Mouse (Mus musculus): Measurements from ENCODE around the gene Fli1.

Gene Fli1

GRCm38 (mm10) chr9:32542212-32543039 is at the start of gene Fli1:
Fli1 (minus strand) TSS chr9:32542861.
- DNase-seq (ENCODE audit: low read depth, low spot score): no peak

DNA sequence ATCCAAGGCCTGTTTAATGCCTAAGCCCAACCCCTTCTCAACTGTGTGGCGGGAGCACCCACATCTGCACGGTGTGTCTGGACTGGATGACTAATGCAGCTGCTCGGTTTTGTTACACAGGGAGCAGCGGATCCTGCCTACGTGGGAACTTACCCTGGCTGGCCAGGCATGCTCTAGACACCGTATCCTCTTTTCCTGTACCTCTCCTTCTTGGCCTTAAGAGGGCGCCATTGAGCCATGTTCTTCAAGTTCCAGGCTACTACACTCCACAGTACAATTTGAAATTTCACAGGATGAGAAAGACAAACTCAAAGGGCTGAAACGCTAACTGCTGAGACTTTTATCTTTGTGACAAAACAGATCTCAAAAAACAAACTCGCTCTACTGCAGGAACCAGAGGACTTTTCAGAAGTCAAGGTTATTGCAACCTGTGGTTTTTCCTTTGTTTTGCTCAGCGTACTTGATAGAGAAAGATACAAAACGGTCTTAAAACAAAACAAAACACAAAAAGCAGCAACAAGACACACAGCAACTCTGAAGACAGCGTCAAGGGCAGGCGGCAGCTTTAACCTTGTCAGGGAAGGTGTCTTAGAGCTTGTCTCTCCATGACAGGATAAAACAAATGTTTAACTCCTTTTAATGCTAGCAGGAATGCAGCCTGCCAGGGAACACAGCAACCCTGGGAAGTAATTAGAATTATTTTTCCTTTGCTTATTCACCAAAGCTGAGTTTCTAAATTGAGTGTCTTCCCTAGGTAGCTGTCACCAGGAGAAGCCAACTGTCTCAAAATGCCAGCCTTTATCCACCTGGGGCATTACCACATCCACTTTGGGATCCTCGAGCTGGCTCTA is 49.3 kb upstream of the Fli1 start:
- peak; percentile 92 for DNase-seq (ENCODE audit: low read depth, low spot score)

GRCm38 (mm10) chr9:32590571-32590970 is 47.9 kb upstream of the Fli1 start:
- no peak for DNase-seq (ENCODE audit: low read depth, low spot score)

DNA sequence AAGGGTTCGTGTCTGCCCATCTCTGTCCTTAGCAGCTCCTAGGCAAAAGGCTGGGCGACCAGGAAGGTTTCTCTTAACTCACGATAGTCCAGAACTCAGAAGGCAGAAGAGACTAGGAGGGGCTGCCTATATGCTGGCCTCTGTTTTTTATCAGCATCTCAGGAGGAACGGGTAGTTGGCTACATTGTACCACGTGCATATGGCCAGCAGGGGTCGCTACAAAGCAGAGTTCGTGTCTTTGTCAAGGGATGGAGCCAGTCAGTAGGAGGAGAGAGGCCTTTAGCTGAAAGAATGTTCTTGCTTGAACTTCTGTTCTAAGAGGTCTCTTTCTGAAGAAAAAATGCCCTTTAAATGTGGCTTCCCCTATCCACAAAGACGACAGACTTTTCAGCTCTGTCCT is 47.2 kb upstream of the Fli1 start:
- peak; percentile 80 for DNase-seq (ENCODE audit: low read depth, low spot score)

DNA sequence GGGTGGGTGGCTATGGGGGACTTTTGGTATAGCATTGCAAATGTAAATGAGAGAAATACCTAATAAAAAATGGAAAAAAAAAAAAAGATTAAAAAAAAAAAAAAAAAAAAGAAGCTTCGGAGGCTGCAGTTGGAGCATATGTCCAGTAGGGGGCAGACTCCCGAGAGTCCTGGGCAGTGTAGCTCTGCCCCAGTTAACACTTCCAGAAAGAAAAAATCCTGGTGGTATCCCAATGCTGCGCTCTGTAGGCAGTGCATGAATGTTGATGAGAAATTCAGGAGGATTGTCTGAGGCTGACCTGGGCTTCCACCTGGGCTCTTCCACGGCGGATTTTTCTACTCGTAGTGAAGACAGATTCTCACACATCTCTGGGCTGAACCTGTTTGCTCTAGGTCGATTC is 42.7 kb upstream of the Fli1 start:
- DNase-seq (ENCODE audit: low read depth, low spot score): no peak

DNA sequence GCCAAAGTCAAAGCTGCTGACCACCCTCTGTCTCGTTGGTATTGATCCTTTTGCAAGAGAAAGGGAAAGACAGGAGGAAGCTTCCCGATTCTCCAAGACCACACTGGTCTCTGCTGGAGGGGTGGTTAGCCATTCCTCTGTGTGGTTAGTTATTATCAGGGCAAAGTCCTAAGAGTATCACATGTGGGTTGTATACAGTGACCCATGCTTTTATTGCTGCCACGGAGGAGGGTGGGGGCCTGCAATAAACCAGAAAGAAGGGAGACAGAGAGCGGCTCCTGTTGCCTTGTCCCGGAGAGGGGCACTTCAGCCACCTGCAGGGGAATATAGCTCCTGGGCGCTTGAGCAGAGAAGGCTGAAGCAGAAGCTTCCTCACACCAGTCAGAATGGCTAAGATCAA is 41.2 kb upstream of the Fli1 start:
- no peak for DNase-seq (ENCODE audit: low read depth, low spot score)

- DNase-seq (ENCODE audit: low read depth, low spot score): no peak
These were observed 39.4 kb upstream of the Fli1 start for GRCm38 (mm10) chr9:32581851-32582573.

DNA sequence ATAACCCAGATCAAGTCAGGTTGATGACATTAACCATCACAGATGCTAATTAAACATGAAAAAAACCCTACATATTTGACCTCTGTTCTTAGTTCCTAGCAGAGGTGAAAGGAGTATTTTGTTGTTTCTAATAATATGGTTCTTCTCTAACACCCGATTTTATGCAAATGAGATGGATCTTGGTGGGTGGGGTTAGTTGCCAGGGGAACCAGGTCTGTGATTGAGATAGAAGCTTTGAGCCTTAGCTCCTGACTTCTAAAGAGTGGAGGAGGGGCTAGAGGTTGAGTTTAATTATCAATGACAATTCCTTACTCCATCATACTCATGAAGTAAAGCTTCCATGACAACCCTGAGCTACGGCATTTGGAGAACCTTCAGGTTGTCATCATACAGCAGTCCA is 35.8 kb upstream of the Fli1 start:
- DNase-seq (ENCODE audit: low read depth, low spot score): no peak

DNA sequence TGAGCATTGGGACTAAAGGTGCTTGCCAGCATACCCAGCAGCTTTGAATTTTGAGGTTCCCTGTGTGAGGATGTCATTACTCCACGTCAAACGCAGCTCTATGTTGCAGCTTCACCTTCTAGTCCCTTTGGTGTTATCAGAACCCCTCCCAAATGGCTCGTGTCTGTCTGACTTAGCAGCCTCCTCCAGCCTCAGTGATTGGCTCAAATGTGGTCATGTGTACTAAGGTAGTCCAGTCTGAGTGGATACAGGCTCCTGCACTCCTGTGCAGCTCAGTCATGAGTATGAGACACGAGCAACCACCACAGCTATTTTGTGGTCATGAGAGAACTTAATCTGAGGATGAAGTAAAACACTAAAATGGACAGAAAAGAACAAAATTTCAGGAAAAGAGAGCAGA is 31.0 kb upstream of the Fli1 start:
- DNase-seq (ENCODE audit: low read depth, low spot score): no peak

DNA sequence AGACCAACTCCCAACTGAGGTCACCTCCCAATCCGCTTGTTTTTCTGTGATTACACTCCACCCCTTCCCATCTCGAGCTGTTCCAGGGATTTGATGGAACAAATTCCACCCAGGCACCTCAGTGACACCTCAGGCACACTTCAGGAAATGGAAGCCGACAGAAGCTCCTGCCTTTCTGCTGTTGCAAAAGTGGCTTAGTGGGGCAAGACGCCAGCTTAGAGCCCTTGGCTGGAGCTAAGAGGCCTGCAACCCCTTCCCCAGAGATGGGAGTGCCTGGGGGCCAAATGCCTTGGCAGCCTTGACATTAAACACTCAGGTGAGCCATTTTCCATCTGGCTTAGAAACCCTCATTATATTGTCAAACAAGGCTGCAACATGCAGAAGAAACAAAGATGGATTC is 29.0 kb upstream of the Fli1 start:
- DNase-seq (ENCODE audit: low read depth, low spot score): no peak

GRCm38 (mm10) chr9:32570547-32570946 is 27.9 kb upstream of the Fli1 start:
- DNase-seq (ENCODE audit: low read depth, low spot score): no peak

DNA sequence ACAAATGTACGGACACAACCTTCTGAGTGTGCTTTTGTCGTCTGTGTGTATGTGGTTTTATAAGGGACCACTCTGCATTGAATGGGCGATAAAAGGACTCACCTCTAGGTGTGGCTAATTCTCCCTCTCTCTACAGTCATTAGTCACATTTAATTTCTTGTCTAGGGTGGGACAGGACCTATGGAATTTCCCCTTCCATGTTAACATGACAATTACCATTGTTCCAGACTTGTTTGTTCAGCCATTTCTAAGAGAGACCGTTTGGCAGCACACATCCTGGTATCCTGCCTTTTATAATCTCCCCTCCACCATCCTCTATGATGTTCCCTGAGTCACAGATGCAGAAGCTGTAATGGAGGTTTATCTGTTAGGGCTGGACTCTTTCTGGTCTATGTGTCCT is 26.6 kb upstream of the Fli1 start:
- no peak for DNase-seq (ENCODE audit: low read depth, low spot score)

DNA sequence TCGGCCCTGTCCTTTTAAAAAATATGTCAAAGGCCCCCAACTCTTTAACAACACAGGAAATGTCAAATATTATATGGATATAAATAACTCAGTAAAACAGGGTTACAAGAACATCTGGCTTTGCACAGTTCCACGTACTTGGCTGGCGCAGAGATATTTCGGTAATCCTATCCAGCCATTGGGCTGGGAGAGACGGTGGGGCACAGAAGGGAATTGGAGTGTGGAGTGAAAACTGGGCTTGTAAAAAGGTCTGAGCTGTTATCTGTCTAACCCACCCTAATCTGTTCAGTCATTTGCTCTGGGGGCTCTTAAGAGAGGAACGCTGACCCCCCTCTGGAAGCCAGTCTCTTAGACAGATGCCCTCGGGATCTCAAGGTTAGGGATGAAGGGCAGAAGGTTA is 24.9 kb upstream of the Fli1 start:
- no peak for DNase-seq (ENCODE audit: low read depth, low spot score)

GRCm38 (mm10) chr9:32565309-32565708 is 22.6 kb upstream of the Fli1 start:
- DNase-seq (ENCODE audit: low read depth, low spot score): no peak

DNA sequence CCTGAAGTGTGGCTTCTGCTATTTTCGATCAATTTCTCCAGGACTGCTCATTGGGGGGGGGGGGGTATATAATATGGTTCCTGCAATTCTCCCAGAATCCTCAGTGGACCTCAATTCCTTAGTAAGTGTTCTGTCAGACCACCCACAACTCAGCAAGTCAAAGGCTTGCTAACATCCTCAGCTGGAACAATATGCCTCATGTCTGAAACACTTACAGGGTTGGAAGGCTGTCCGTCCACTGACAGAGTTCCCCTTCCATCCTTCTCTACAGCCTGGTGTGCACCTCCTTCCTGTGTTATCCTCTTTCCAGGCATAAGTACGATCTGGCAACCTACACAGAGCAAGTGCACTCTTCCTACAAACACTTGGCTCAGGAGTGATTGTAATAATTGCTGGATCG is 20.2 kb upstream of the Fli1 start:
- no peak for DNase-seq (ENCODE audit: low read depth, low spot score)

GRCm38 (mm10) chr9:32562409-32562808 is 19.7 kb upstream of the Fli1 start:
- peak; percentile 39 for DNase-seq (ENCODE audit: low read depth, low spot score)

DNA sequence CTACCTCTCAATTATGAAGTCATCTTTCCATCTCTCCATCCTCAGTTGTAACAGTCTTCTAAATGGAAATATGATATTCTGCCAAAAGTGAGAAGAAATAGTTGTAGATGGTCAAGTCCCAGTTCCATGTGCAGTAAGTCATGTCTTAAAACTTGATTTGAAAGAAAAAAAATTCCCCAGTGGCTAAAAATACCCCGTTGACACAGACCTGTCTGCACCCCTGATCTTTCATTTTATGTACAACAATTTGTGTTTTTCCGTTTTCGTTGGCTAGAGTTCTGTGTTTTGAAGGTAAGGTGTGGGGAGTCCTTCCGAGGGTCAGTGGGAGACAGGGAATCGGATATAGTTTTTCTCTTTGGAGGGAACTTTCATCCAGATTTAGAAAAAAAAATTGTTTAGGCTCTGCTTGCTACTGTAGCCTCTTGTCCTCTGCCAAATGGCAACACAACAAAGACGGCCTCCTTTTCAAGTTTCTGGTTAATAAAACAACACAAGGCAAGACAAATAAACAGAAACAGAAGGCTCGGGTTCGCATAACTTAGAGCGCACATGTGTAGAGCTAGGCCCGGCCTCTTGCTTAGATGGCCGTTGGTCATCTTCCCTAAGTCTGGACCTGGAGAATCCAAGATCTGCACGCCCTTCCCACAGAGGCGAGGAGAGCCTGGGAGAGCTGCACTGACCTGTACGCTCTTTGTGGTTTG is 18.7 kb upstream of the Fli1 start:
- no peak for DNase-seq (ENCODE audit: low read depth, low spot score)

- no peak for DNase-seq (ENCODE audit: low read depth, low spot score)
These were observed 17.2 kb upstream of the Fli1 start for GRCm38 (mm10) chr9:32559859-32560258.

DNA sequence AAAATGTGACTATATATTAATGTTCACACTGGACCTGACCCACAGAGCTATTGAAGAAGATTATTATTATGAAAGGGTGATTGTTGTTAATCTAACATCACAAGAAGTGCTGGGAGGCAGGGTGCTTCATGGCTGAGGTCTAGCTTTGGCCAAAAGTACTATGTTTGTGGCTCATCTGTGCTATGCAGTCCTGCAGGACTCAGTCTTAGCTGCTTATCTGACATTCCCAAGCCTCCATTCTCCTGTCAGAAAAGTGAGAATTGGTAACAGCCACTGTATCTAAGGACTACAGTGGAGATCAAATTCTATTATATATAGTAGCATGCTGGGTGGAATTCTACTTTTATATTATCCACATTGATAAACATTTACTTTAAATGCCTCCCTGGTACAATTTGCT is 16.8 kb upstream of the Fli1 start:
- DNase-seq (ENCODE audit: low read depth, low spot score): no peak

DNA sequence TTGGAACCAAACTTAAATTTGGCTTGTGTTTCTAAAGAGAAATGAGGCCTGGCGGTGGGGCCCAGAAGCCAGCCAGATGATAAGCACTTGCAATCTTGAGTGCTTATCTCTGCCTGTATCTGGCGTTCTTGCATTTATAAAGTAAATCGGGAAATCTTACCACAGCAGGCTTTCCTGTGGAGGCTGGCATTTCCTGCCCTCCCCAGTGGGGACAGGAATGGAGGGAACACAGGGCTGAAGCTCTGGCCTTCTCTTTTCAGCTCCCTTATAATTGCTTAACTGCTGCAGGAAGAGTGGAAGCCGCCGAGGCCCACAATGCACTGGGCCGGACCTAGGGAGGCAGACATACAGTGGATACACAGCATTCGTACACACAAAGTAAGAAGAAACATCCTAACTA is 13.7 kb upstream of the Fli1 start:
- DNase-seq (ENCODE audit: low read depth, low spot score): no peak

- DNase-seq (ENCODE audit: low read depth, low spot score): no peak
These were observed 12.6 kb upstream of the Fli1 start for GRCm38 (mm10) chr9:32555279-32555678.

DNA sequence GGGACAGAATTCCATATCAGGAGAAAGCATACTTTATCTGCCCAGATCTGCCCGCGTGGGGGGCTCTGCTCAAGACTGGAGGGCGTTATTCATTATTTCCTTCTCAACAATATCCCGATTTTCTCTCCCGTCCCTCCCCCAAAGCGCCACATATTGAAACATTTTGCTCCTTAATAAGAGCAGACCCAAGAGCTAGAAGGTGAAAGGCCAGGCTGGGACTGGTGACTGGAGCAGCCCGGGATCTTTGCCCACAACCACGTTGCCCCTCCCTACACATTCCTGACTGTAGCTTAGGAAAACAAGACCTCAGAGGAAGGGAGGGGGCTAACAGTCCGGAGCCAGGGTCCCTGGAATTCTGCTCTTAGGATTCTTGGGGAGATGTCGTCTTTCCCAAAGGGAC is 7.9 kb upstream of the Fli1 start:
- no peak for DNase-seq (ENCODE audit: low read depth, low spot score)
